Mouse (Mus musculus): ENCODE data around the gene H2-T22. TPM values are rescaled to one million over a fixed set of nuclear protein-coding genes. Genes with fewer than 3 reads are reported as not detected.
"Not testable (repeated sequence)": the region's sequence is repeated elsewhere in the genome, so short reads cannot be mapped to it uniquely, and the experiment has no call there.

H2-T22 gene
- polyA plus RNA-seq, 1 experiment from 2014 or later: 13.4 TPM

- not testable (repeated sequence) for H3K4me1 ChIP-seq (ENCODE audit: control insufficient read depth, low read depth, low read length); H3K4me3 ChIP-seq (ENCODE audit: low read depth, low read length); H3K36me3 ChIP-seq (ENCODE audit: control insufficient read depth, insufficient read depth); H3K9ac ChIP-seq (ENCODE audit: low read depth, low read length); H3K9me3 ChIP-seq (replicated peaks; ENCODE audit: control insufficient read depth, low read length); H3K27me3 ChIP-seq (ENCODE audit: control insufficient read depth, insufficient read depth, low read depth, low read length); H3K27ac ChIP-seq (ENCODE audit: low read length); H3K4me2 ChIP-seq (ENCODE audit: low read depth, low read length); ATAC-seq (ENCODE audit: low read depth)
- 75% methylated on average over 22 of the region's 25 CpGs for WGBS (ENCODE audit: insufficient replicate concordance)
These were observed 15.4 kb upstream of the H2-T22 start for GRCm38 (mm10) chr17:36057927-36058326.

DNA sequence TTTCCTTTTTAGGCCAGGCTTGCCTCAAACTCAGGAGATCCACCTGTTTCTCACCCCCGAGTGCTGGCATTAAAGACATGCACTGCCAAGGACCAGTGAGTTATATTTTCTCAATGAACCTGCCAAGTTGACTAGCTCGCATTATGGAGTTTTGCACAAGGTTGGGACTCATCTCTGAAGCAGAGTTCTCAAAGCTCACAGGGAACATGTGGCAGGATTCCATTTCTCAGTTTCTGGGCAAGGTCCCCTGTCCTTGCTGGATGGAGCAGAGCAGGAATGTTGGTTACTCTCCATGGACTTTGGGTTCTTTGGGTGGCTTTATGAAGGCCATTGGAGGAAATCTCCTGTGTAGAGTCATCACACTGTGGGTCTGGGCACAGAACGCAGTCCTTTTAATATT, 739 bp upstream of the H2-T22 start:
- Histone ChIP-seq H3K4me1 (ENCODE audit: control insufficient read depth, low read depth, low read length) (peaks cover 9% of the 10 kb centered on the region), H3K4me3 (ENCODE audit: low read depth, low read length) (peak overlapping the region; percentile 62), H3K9ac (ENCODE audit: low read depth, low read length) (peak overlapping the region; percentile 61), H3K27ac (ENCODE audit: low read length) (peak overlapping the region; percentile 34), H3K4me2 (ENCODE audit: low read depth, low read length) (peak overlapping the region; percentile 85), H3K36me3 (ENCODE audit: control insufficient read depth, insufficient read depth) (no peaks in the 10 kb centered on the region), H3K9me3 (replicated peaks; ENCODE audit: control insufficient read depth, low read length) (no peaks in the 10 kb centered on the region), H3K27me3 (ENCODE audit: control insufficient read depth, insufficient read depth, low read depth, low read length) (no peaks in the 10 kb centered on the region)
- WGBS (ENCODE audit: insufficient replicate concordance): 77% methylated on average over 3 of the region's 3 CpGs
- ATAC-seq (ENCODE audit: low read depth): no peak

DNA sequence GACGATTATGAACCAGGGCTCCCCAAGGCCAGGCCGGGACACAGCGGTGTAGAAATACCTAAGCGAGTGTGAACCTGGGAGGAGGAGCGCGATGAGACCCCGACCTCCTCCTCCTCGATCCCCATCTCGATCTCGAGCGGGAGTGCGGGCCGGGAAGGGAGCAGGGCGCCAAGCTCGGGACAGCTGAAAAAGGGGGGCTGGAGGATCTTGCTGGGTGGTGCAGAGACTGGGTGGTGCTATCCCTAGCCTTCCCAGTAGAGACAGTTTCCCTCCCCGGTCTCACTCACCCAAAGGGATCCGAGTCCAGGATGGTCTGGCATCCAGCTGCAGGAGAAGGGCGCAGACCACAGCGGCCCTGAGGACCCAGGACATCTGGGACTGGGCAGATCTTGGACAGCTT, 492 bp downstream of the H2-T22 start:
- H3K4me1 ChIP-seq (ENCODE audit: control insufficient read depth, low read depth, low read length); H3K27ac ChIP-seq (ENCODE audit: low read length); H3K27me3 ChIP-seq (ENCODE audit: control insufficient read depth, insufficient read depth, low read depth, low read length); H3K36me3 ChIP-seq (ENCODE audit: control insufficient read depth, insufficient read depth); H3K9me3 ChIP-seq (replicated peaks; ENCODE audit: control insufficient read depth, low read length): not testable (repeated sequence)
- peak overlapping the region; percentile 85 for H3K4me2 ChIP-seq (ENCODE audit: low read depth, low read length)
- peak overlapping the region; percentile 56 for H3K9ac ChIP-seq (ENCODE audit: low read depth, low read length)
- peak overlapping the region; percentile 62 for H3K4me3 ChIP-seq (ENCODE audit: low read depth, low read length)
- 5% methylated on average over 19 of the region's 19 CpGs for WGBS (ENCODE audit: insufficient replicate concordance)
- peak; percentile 22; the same call in 1 of the 2 replicates for ATAC-seq (ENCODE audit: low read depth)

DNA sequence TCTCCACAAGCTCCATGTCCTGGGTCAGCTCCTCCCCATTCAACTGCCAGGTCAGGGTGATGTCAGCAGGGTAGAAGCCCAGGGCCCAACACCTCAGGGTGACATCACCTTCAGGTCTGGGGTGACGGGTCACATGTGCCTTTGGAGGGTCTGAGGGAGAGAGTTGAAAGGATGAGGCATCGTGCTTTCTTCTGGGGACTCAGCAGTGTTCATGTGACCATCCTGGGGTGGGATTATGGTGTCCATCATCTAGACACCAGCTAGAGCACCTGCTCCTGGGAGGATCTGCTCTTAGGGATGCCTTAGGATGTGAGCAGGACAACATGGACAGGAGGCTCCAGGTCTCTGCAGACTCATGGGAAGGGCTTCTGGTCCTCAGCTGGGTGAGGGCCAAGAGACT, 1.9 kb downstream of the H2-T22 start:
- not testable (repeated sequence) for H3K9me3 ChIP-seq (replicated peaks; ENCODE audit: control insufficient read depth, low read length); ATAC-seq (ENCODE audit: low read depth); H3K36me3 ChIP-seq (ENCODE audit: control insufficient read depth, insufficient read depth); H3K4me3 ChIP-seq (ENCODE audit: low read depth, low read length); H3K4me2 ChIP-seq (ENCODE audit: low read depth, low read length); H3K9ac ChIP-seq (ENCODE audit: low read depth, low read length); H3K27ac ChIP-seq (ENCODE audit: low read length); H3K27me3 ChIP-seq (ENCODE audit: control insufficient read depth, insufficient read depth, low read depth, low read length); H3K4me1 ChIP-seq (ENCODE audit: control insufficient read depth, low read depth, low read length)
- WGBS (ENCODE audit: insufficient replicate concordance): 73% methylated on average over 2 of the region's 2 CpGs

DNA sequence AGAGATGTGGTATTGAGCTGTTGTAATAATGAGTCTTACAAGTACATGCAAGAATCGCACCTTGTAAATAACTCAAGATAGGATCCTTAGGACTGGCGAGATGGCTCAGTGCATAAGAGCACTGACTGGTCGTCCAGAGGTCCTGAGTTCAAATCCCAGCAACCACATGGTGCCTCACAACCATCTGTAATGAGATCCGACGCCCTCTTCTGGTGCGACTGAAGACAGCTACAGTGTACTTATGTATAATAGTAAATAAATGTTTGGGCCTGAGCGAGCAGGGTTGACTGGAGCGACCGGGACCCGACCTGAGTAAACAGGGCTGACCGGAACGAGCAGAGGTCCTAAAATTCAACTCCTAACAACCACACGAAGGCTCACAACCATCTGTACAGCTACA, 6.4 kb downstream of the H2-T22 start:
- not testable (repeated sequence) for H3K27ac ChIP-seq (ENCODE audit: low read length); H3K4me1 ChIP-seq (ENCODE audit: control insufficient read depth, low read depth, low read length); H3K9ac ChIP-seq (ENCODE audit: low read depth, low read length); H3K4me3 ChIP-seq (ENCODE audit: low read depth, low read length); H3K9me3 ChIP-seq (replicated peaks; ENCODE audit: control insufficient read depth, low read length); ATAC-seq (ENCODE audit: low read depth); H3K4me2 ChIP-seq (ENCODE audit: low read depth, low read length); H3K27me3 ChIP-seq (ENCODE audit: control insufficient read depth, insufficient read depth, low read depth, low read length); H3K36me3 ChIP-seq (ENCODE audit: control insufficient read depth, insufficient read depth)
- WGBS (ENCODE audit: insufficient replicate concordance): 68% methylated on average over 13 of the region's 13 CpGs

GRCm38 (mm10) chr17:36035010-36035638, 7.4 kb downstream of the H2-T22 start:
- not testable (repeated sequence) for H3K4me2 ChIP-seq (ENCODE audit: low read depth, low read length); H3K9ac ChIP-seq (ENCODE audit: low read depth, low read length); H3K4me3 ChIP-seq (ENCODE audit: low read depth, low read length); H3K9me3 ChIP-seq (replicated peaks; ENCODE audit: control insufficient read depth, low read length); H3K27me3 ChIP-seq (ENCODE audit: control insufficient read depth, insufficient read depth, low read depth, low read length); H3K36me3 ChIP-seq (ENCODE audit: control insufficient read depth, insufficient read depth); H3K27ac ChIP-seq (ENCODE audit: low read length)
- peaks cover 13% of the 10 kb centered on the region for H3K4me1 ChIP-seq (ENCODE audit: control insufficient read depth, low read depth, low read length)
- peak; percentile 77 for ATAC-seq (ENCODE audit: low read depth)
- 23% methylated on average over 3 of the region's 3 CpGs for WGBS (ENCODE audit: insufficient replicate concordance)

- peak; percentile 53 for ATAC-seq (ENCODE audit: low read depth)
- not testable (repeated sequence) for H3K4me2 ChIP-seq (ENCODE audit: low read depth, low read length)
These were observed 8.0 kb downstream of the H2-T22 start for GRCm38 (mm10) chr17:36034524-36034923.

GRCm38 (mm10) chr17:36032351-36032875, 10.1 kb downstream of the H2-T22 start, which contains the start of gene H2-T23:
Gene H2-T23 (minus strand): TSS chr17:36032855.
- Histone ChIP-seq H3K27ac (ENCODE audit: low read length) (peak within 1 kb of the TSS; percentile 80), H3K4me1 (ENCODE audit: control insufficient read depth, low read depth, low read length) (peaks cover 18% of the 10 kb centered on the region), H3K9ac (ENCODE audit: low read depth, low read length) (peak within 1 kb of the TSS; percentile 80), H3K4me3 (ENCODE audit: low read depth, low read length) (peak within 1 kb of the TSS; percentile 72), H3K4me2 (ENCODE audit: low read depth, low read length) (peak within 1 kb of the TSS; percentile 51)
- ATAC-seq (ENCODE audit: low read depth): peak; percentile 45
- H3K36me3 ChIP-seq (ENCODE audit: control insufficient read depth, insufficient read depth); H3K9me3 ChIP-seq (replicated peaks; ENCODE audit: control insufficient read depth, low read length); H3K27me3 ChIP-seq (ENCODE audit: control insufficient read depth, insufficient read depth, low read depth, low read length): not testable (repeated sequence)
- WGBS (ENCODE audit: insufficient replicate concordance): 2% methylated on average over 25 of the region's 25 CpGs

More at GRCm38 (mm10) chr17:36034524-36034923, 8.0 kb downstream of the H2-T22 start:
- H3K27me3 ChIP-seq (ENCODE audit: control insufficient read depth, insufficient read depth, low read depth, low read length); H3K9ac ChIP-seq (ENCODE audit: low read depth, low read length); H3K36me3 ChIP-seq (ENCODE audit: control insufficient read depth, insufficient read depth); H3K4me3 ChIP-seq (ENCODE audit: low read depth, low read length); H3K9me3 ChIP-seq (replicated peaks; ENCODE audit: control insufficient read depth, low read length): not testable (repeated sequence)
- 64% methylated on average over 3 of the region's 3 CpGs for WGBS (ENCODE audit: insufficient replicate concordance)
- Histone ChIP-seq H3K27ac (ENCODE audit: low read length) (peak overlapping the region; percentile 44; the same call in 1 of the 2 replicates), H3K4me1 (ENCODE audit: control insufficient read depth, low read depth, low read length) (peaks cover 15% of the 10 kb centered on the region)

DNA sequence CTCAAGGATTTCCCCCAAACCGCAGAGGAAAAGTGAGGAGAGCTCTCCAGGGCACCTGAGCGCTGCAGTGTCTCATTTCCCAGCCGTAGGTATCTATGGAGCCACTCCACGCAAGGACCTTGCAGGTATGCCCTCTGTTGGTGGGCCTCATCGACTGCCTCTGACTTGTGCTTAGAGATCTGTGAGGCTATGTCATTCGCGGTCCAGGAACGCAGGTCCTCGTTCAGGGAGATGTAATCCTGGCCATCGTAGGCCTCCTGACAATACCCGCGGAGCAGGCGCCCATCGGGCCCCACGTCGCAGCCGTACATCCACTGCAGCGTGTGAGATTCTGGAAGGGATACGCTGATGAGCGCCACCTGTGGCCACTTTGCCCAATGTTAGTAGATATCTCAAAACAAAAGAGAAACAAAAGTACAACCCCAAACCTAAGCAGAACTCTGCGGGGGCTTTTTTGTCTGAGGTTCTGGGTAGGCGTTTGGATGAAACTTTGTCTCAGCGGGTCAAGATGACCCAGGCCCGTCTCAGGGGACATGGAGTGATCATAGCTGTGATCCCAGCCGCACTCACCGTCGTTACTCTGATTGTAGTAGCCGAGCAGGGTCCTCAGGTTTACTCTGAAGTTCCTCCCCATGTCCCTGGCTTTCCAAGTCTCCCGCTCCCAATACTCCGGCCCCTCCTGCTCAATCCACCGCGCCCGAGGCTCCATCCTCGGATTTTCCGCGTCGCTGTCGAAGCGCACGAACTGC, 10.8 kb downstream of the H2-T22 start:
- H3K36me3 ChIP-seq (ENCODE audit: control insufficient read depth, insufficient read depth); H3K27me3 ChIP-seq (ENCODE audit: control insufficient read depth, insufficient read depth, low read depth, low read length); H3K9me3 ChIP-seq (replicated peaks; ENCODE audit: control insufficient read depth, low read length): not testable (repeated sequence)
- Histone ChIP-seq H3K4me1 (ENCODE audit: control insufficient read depth, low read depth, low read length) (peaks cover 18% of the 10 kb centered on the region), H3K4me2 (ENCODE audit: low read depth, low read length) (peak overlapping the region; percentile 51), H3K27ac (ENCODE audit: low read length) (peak overlapping the region; percentile 80), H3K9ac (ENCODE audit: low read depth, low read length) (peak overlapping the region; percentile 80), H3K4me3 (ENCODE audit: low read depth, low read length) (peak overlapping the region; percentile 72)
- 2% methylated on average over 40 of the region's 40 CpGs for WGBS (ENCODE audit: insufficient replicate concordance)
- peak; percentile 40 for ATAC-seq (ENCODE audit: low read depth)

Measured in liver, embryonic 16.5 days (tissue).